Mouse (Mus musculus): ENCODE data around the gene Fryl.
"Not testable (repeated sequence)": the region's sequence is repeated elsewhere in the genome, so short reads cannot be mapped to it uniquely, and the experiment has no call there.

The Fryl gene

DNA sequence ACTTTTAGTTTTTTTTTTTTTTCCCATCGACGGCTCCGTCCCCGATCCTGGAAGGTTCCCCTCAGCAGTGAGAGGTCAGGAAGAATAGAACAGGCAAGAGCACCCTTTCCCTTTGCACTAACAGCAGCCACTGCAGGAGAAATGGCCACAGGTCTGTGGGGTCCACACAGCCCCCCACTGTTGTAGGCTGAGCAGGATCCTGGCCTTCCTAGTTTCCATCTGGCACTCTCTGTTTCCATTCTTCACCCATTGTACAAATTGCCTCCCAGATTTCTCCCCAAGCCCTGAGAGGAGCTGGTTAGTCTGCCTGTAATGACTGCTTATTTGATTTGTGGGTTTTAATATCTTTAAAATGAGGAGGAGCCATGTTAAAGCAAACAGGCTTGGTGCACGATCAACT, 252.4 kb downstream of the Fryl start:
- DNase-seq, result no peak

DNA sequence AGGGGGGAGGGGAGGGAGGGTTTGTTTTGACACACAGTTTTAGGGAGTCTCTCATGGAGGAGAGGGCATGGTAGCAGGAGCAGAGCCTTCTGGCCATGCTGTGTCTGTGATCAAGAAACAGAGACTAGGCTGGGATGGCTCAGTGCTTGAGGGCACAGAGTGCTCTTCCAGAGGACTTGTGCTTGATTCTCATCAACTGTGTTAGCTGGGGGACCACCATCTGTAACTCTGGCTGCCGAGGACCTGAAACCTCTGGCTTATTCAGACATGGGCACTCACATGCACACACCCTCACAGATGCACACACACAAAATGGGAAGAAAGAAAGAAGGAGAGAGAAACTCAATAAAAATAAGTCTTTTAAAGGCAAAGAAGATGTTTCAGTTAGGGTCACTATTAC, 257.9 kb downstream of the Fryl start:
- not testable (repeated sequence) for DNase-seq

DNA sequence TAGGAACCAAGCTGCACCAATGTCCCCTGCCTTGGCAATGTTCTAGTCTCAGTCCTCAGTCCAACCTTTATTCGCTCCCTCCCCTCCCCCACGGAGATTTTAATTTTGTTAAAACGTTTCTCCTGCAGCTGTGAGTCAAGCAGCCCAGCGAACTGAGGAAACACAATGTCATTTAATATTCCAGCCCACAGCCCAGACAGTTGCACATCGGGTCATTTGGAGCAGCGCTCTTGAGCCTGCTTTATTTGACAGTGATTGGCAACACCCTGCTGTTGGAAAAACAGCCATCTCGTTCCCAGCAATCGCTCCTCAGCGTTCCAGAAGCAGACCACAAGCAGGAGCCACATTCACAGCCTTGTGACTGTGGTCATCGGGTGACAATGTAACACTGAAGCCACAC, 261.0 kb downstream of the Fryl start:
- DNase-seq, result no peak

DNA sequence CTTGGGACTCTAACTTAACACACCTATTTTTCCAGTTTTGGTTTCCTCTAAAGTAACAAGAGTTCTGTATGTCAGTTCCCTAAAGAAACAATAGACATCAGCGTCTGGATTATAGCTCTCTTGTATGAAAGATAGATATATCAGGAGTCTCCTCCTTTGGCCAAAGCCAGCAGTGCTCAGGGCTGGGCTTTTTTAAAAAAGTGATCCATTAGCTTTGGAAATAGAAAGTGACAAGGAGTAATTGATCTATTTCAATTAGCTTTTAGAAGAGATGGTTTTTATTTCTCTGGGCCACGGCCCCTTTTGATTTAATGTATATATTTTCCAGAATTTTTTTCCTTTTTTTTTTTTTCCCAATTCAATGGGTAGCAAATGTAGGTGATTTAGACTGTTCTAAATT, 261.5 kb downstream of the Fryl start:
- DNase-seq, result no peak

DNA sequence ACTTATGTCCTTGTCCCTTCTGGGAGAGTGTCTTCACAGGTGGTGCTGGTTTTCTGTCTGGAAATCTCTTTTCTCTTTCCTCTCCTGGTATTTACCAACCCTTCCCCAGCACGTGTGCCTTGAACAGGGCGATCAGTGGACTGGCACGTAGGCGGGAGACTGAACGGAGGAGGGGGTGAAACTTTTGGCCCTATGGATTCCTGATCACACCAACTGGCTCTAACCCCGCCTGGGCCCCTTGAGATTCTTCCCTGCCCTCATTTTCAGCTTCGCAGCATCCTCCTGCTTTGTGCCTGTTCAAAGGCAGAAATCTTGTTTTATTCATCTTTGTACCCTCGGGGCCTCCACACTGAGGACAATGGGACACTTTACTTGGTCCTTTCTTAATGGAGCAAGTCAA, 262.0 kb downstream of the Fryl start:
- no peak for DNase-seq

DNA sequence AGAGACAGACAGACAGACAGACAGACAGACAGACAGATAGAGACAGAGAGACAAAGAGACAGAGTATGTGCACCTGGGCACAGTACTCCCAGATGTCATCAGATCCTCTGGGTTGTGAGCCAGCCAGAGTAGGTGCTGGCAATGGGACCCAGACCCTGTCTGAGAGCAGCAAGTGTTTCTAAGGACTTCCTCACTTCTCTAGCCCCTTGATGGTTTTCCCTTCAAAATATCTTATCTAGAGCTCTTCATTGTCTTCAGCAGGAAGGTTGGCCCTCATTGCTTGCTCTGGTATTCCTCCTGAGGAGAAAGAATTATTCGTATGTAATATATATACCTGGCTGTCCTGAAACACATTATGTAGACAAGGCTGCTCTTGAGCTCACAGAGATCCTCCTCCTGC, 263.9 kb downstream of the Fryl start:
- no peak for DNase-seq

DNA sequence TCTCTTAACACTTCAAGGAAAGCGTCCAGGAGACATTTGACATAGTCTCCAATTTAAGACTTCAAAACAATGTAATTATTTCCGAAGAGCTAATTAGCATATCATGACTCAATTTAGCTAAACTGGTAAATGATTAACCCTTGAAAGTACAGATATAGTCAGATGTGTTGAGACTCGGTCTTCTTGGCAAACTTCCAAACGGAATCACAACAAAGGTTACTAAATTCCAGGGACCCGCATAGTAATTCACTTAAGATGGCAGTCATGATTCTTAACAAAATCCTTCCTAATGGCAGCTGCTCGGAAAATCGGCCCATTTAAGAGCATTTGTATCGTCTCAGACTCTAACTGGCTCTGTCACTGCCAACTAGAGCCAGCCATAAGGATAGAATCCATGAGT, 266.7 kb downstream of the Fryl start:
- no peak for DNase-seq

DNA sequence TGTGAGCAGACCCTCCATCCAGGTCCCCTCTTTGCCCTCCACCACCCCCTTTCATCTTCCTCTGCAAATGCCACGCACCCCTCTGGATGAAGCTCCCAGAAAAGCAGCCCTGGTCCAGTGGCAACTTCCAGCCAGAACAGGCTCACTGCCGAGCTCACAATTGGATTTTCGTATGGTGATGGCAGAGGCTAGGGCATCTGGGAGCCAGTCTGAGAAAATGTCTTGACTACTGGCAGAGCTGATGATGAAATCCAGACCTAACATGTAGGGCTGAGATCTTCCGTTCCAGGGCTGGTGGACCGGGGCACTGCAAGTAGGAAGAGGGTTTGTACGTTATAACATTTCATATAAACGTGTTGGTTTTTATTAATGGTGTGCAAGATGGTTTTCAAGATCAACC, 268.6 kb downstream of the Fryl start:
- no peak for DNase-seq

DNA sequence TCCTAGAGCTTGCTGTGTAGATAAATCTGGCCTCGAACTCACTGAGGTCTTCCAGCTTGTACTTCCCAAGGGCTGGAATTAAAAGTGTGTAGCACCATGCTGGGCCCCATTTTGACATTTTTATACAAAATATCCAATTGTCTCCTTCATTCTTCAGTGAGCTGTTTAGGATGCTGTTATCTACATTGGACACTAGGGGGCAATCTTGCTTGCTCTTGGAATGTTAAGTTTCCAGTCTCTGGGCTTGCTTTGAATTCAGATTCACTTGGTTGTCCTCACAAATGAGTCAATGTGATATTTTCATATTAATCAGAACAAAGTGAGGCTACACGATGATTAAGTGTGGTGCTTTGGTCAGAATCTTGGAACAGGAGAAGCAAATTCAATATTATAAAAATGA, 272.3 kb downstream of the Fryl start:
- DNase-seq, result no peak

DNA sequence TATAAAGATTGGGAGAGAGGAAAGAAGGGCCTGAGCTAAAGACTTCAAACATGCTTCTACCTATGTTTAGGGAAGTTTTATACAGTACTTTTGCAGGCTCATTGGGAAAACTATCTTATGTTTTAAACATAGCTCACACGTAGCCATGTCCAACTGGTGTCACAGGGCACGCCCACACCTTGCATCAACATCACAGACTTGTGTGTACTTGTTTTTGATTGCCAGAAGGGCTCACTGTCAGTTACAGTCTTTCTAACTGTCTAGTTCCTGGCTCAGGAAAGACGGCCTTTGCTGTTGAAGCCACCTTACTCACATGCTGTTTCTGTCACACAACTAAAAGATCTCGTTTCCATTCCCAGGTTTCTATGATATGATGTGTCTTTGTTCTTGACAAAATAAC, 279.9 kb downstream of the Fryl start:
- DNase-seq, result no peak

DNA sequence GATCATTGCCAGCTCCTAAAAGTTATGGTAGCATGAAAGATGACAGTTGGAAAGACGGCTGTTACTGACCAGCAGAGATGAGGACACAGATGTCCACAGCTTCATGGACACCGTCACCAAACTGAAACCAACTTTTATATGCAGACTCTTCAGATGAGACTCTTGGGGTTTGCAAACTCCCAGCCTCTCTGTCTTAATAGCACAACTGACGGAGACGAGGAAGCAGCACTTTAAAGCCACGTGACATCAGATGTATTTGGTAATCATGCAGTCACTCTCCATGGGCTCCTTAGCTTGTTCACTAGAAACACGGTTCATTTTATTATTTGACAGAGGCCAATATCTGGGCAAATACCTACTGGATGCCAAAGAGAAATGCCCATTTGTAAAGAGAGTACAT, 280.4 kb downstream of the Fryl start:
- no peak for DNase-seq

DNA sequence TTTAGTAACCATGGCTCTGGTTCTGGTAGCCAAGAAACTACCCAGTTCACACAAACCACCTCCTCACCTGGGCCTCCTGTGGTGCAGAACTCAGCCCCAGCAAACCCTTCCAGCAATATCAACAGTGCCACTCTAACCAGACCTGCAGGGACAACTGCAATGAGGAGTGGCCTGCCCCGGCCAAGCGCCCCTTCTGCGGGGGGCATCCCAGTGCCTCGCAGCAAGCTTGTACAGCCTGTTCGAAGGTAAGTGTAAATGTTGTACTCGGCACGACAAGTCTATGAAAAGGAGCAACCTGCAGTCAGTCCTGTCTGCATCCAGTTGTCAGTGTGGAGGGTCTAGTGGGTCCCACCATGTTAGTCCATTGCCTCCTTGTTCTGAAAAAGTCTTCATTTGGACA, 281.8 kb downstream of the Fryl start, which contains the start of gene Gm10135:
TSS of gene Gm10135 (minus strand) at position 101 of the 400 bp plus-strand sequence.
- no peak for DNase-seq

DNA sequence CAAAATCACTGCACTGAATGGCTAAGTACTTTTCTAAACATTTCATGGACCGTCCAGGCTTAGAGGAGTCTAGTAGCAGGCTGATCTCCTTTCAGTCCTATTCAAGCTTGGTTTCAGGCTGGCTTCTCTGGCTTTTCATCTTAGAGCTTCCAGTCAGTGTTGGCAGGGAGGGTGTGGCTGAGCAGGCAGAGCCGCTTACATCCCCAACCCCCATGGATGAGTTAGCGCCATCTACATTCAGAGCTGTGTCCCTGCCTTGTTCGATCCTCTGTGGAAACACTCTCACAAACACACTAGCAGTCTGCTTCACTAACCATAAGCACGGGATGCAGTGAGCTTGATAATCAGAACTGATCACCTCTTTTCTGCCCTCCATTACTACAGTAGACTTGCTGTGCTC, 283.5 kb downstream of the Fryl start:
- DNase-seq, result no peak

DNA sequence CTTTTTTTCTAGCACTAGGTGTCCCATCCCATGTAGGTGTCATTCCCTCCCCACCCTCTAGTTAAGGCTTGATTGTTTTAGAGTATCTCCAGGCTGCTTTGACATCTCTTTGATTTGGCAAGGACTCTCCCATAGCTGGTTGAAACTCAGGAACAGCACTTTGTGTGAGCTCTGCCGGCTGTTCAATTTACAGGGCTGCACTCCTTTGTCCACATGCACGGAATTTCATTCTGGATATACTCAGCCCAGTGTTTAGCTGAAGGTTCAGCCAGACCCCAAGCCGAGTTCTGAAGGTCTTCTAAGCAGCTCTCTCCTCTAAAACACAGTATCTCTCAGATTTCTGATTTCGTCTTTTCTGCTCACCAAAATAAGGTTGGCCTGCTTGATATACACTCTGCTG, 284.0 kb downstream of the Fryl start:
- no peak for DNase-seq
